In the genomic region with DNA sequence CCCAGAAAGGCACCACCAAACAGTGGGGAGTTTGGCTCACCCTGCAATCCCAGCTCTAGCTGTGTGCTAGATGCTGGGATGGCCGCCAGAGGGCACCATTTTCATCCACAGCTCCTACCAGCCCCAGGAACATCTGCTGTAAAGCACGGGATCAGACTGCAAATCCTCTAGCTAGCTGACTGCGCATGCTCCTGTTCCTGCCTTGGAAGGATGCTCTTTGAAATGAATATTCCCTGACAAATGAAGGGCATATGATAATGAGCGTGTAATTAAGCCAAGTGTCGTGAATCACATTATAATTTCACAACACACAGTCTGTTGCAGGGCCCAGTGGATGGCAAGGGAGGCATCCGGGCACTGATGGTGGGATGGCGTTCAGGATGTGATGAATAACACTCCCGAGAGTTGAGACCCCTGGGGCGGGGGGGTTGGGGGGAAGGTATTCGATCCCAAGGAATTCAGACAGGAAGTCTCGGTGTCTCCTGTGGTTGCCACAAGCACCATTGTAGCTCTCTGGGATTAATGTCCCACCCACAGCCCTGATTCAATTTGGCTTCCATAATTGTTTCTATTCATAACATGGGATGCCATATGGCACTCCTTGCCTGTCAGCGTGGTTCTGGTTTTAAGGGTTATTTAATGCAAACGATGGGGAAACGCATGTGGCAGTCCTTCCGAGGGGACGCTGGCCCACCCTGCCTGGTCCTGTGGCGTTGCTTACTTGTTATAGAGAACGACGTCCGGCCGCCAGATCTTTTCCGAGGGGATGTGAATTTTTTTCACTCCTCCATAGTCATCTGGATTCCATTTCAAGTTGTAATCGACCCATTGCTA, we compare ENCODE assay signal across 9 mouse cellular contexts. TPM values are rescaled to one million over a fixed set of nuclear protein-coding genes. Genes with fewer than 3 reads are reported as not detected.
DNase-seq lines count a peak whose midpoint lies in the region; ATAC-seq and TF ChIP-seq lines count a peak whose summit lies in the region.
"Had no signal": no experiment of that assay in that cellular context is flagged by ENCODE, and none has a peak within 500 bp of the region (broad histone marks: within the 10 kb centered on the region; RNA-seq: fewer than 3 reads in every experiment).

No protein-coding gene starts in this region.

- 0 out of 2 replicates have a peak, but pooled peaks cover 2% of the 10 kb centered on the region for H3K27me3 ChIP-seq in heart, embryonic 13.5 days (replicated peaks)
- H3K27me3 ChIP-seq in kidney, embryonic 15.5 days = 0 out of 2 replicates have a peak, but pooled peaks cover 6% of the 10 kb centered on the region
- no peaks in the 10 kb centered on the region for H3K27me3 ChIP-seq in limb, embryonic 14.5 days (ENCODE audit: control insufficient read depth, insufficient read depth, low read length)

- H3K4me3 ChIP-seq in bone marrow macrophage, adult 2 months (ENCODE audit: insufficient read depth, low read length) = no peak overlapping the region
- peak overlapping the region; percentile 10; the same call in 1 of the 2 replicates for H3K4me3 ChIP-seq in heart, embryonic 13.5 days
- H3K4me3 ChIP-seq in kidney, embryonic 15.5 days (replicated peaks) = peak overlapping the region; percentile 19; the same call in 1 of the 2 replicates
- H3K4me3 ChIP-seq in limb, embryonic 14.5 days (replicated peaks; ENCODE audit: low read length) = peak overlapping the region; percentile 31

- TF ChIP-seq CTCF in bone marrow macrophage, adult 2 months (IDR thresholded peaks at IDR 0.05; ENCODE audit: low read depth, low read length) = peak; percentile 66

- no peaks in the 10 kb centered on the region for H3K9me3 ChIP-seq in heart, embryonic 13.5 days
- no peaks in the 10 kb centered on the region for H3K9me3 ChIP-seq in kidney, embryonic 15.5 days (replicated peaks)
- H3K9me3 ChIP-seq in limb, embryonic 14.5 days (ENCODE audit: control insufficient read depth, low read length) = no peaks in the 10 kb centered on the region

- WGBS in heart, embryonic 13.5 days = 34% methylated on average over 23 of the region's 23 CpGs
- WGBS in kidney, embryonic 15.5 days = 35% methylated on average over 23 of the region's 23 CpGs
- WGBS in limb, embryonic 14.5 days = 9% methylated on average over 23 of the region's 23 CpGs

- peak; percentile 60 for ATAC-seq in erythroid progenitor cell, adult 5-6 weeks (replicated peaks; ENCODE audit: low FRiP score, poor library complexity, severe bottlenecking)
- 0 out of 2 replicates have a peak, but pooled peaks have one; percentile 37 for ATAC-seq in heart, embryonic 13.5 days (ENCODE audit: extremely low read depth, insufficient number of reproducible peaks, low FRiP score, low TSS enrichment)
- peak; percentile 54 for ATAC-seq in kidney, embryonic 15.5 days (replicated peaks; ENCODE audit: low FRiP score)
- ATAC-seq in limb, embryonic 14.5 days (ENCODE audit: low FRiP score, low read depth) = peak; percentile 85

- no peak overlapping the region for H3K9ac ChIP-seq in heart, embryonic 13.5 days
- no peak overlapping the region for H3K9ac ChIP-seq in kidney, embryonic 15.5 days
- no peak overlapping the region for H3K9ac ChIP-seq in limb, embryonic 14.5 days (ENCODE audit: low read depth, low read length, severe bottlenecking)

- DNase-seq in ES-CJ7 (ENCODE audit: low read depth, low spot score) = peak; percentile 96
- peak; percentile 87 for DNase-seq in limb, embryonic 14.5 days (ENCODE audit: low spot score)
- peak; percentile 85 for DNase-seq in neural tube, embryonic 10.5 days (ENCODE audit: extremely low spot score, low spot score)
- peak; percentile 70 for DNase-seq in testis, postnatal 14 days (ENCODE audit: low spot score)

- peak overlapping the region; percentile 47 for H3K4me2 ChIP-seq in heart, embryonic 13.5 days
- peak overlapping the region; percentile 51 for H3K4me2 ChIP-seq in kidney, embryonic 15.5 days
- H3K4me2 ChIP-seq in limb, embryonic 14.5 days (replicated peaks; ENCODE audit: low read depth, low read length, severe bottlenecking) = peak overlapping the region; percentile 52

- no peak for TF ChIP-seq POLR2A in bone marrow macrophage, adult 2 months (IDR thresholded peaks at IDR 0.05; ENCODE audit: borderline replicate concordance, low read depth, low read length)
- TF ChIP-seq POLR2A in limb, embryonic 14.5 days (IDR thresholded peaks at IDR 0.05; ENCODE audit: borderline replicate concordance, extremely low read depth, insufficient read depth, insufficient read length) = no peak

- H3K36me3 ChIP-seq in heart, embryonic 13.5 days = no peaks in the 10 kb centered on the region
- no peaks in the 10 kb centered on the region for H3K36me3 ChIP-seq in kidney, embryonic 15.5 days
- no peaks in the 10 kb centered on the region for H3K36me3 ChIP-seq in limb, embryonic 14.5 days (ENCODE audit: control insufficient read depth, insufficient read depth, low read length)

- no peak overlapping the region for H3K27ac ChIP-seq in bone marrow macrophage, adult 2 months (ENCODE audit: insufficient read depth, low read depth, low read length)
- H3K27ac ChIP-seq in heart, embryonic 13.5 days (replicated peaks) = no peak overlapping the region
- H3K27ac ChIP-seq in kidney, embryonic 15.5 days = no peak overlapping the region
- peak overlapping the region; percentile 33; the same call in 1 of the 2 replicates for H3K27ac ChIP-seq in limb, embryonic 14.5 days (replicated peaks; ENCODE audit: low read depth, low read length)

- H3K4me1 ChIP-seq in bone marrow macrophage, adult 2 months (ENCODE audit: control insufficient read depth, insufficient read depth, low read length) = no peaks in the 10 kb centered on the region
- peaks cover 3% of the 10 kb centered on the region for H3K4me1 ChIP-seq in heart, embryonic 13.5 days
- H3K4me1 ChIP-seq in kidney, embryonic 15.5 days = no peaks in the 10 kb centered on the region
- H3K4me1 ChIP-seq in limb, embryonic 14.5 days (ENCODE audit: control insufficient read depth, insufficient read depth, low read length) = peaks cover 16% of the 10 kb centered on the region

RNA-seq across cellular contexts. Expression of a gene that starts 7.4 kb away (rescaled TPM):
- not detected in 2 replicates for polyA plus RNA-seq in bone marrow macrophage, adult 2 months (2012; ENCODE audit: insufficient read depth, insufficient read length, missing spikeins)
- total RNA-seq in erythroid progenitor cell, adult 5-6 weeks (2015; ENCODE audit: low replicate concordance) = 0.84 and 1.4 TPM in 2 replicates
- not detected in 2 replicates for total RNA-seq in erythroid progenitor cell, adult 5-6 weeks (2017; ENCODE audit: low replicate concordance)
- polyA plus RNA-seq in heart, embryonic 13.5 days (2015; fragmentation: Nextera tagmentation; extraction: Ambion mirVana) = 0.15 and 0.37 TPM in 2 replicates
- polyA plus RNA-seq in kidney, embryonic 15.5 days (2015; fragmentation: Nextera tagmentation; extraction: Ambion mirVana) = 1.3 and 1.4 TPM in 2 replicates
- 8.9 and 9.3 TPM in 2 replicates for polyA plus RNA-seq in limb, embryonic 14.5 days (2012; rRNA removed)
- 14.9 and 19.4 TPM in 2 replicates for polyA plus RNA-seq in limb, embryonic 14.5 days (2014; fragmentation: Nextera tagmentation; extraction: Ambion mirVana)
- polyA plus RNA-seq: large intestine, adult 2 months had no signal

RNA-seq across cellular contexts. Expression of a gene that starts 43.2 kb away (rescaled TPM):
- 114 and 143 TPM in 2 replicates for polyA plus RNA-seq in bone marrow macrophage, adult 2 months (2012; ENCODE audit: insufficient read depth, insufficient read length, missing spikeins)
- total RNA-seq in erythroid progenitor cell, adult 5-6 weeks (2015; ENCODE audit: low replicate concordance) = 12.6 and 13.3 TPM in 2 replicates
- total RNA-seq in erythroid progenitor cell, adult 5-6 weeks (2017; ENCODE audit: low replicate concordance) = 3.6 and 3.7 TPM in 2 replicates
- polyA plus RNA-seq in heart, embryonic 13.5 days (2015; fragmentation: Nextera tagmentation; extraction: Ambion mirVana) = 4.0 and 5.0 TPM in 2 replicates
- polyA plus RNA-seq in kidney, embryonic 15.5 days (2015; fragmentation: Nextera tagmentation; extraction: Ambion mirVana) = 8.7 and 9.7 TPM in 2 replicates
- 20.1 and 25.8 TPM in 2 replicates for polyA plus RNA-seq in limb, embryonic 14.5 days (2012; rRNA removed)
- polyA plus RNA-seq in limb, embryonic 14.5 days (2014; fragmentation: Nextera tagmentation; extraction: Ambion mirVana) = 25.7 and 27.8 TPM in 2 replicates
